Mouse (Mus musculus) liver, embryonic 15.5 days (tissue): ENCODE measurements at regions not wholly inside any gene's neighbourhood (a gene's known extent, or its start where the extent isn't known, plus 50 kb on each side); places are given as distances from the start of the nearest gene placed in this dataset.

Experiments used
- ATAC-seq: fragments of 200-750 bp; cut with Nextera tagmentation; 2 replicates; pipeline ENCODE4 v1.8.0; 2017; ENCODE audit warnings: moderate number of reproducible peaks, mild to moderate bottlenecking, moderate library complexity; ENCODE audit not compliant: insufficient read depth
- H3K27ac ChIP-seq: fragments of 300-500 bp; sonication (generic); replicated peaks from 2 replicates; pipeline ENCODE4 v1.5.1; 2015; ENCODE audit warnings: mild to moderate bottlenecking, inconsistent platforms
- H3K27me3 ChIP-seq: fragments of 300-500 bp; sonication (generic); 2 replicates; pipeline ENCODE4 v1.6.1; 2015; ENCODE audit warnings: mild to moderate bottlenecking, inconsistent platforms
- H3K36me3 ChIP-seq: fragments of 300-500 bp; sonication (generic); replicated peaks from 2 replicates; pipeline ENCODE4 v1.6.1; 2015; ENCODE audit warnings: moderate library complexity, mild to moderate bottlenecking, inconsistent platforms
- H3K4me1 ChIP-seq: fragments of 300-500 bp; sonication (generic); replicated peaks from 2 replicates; pipeline ENCODE4 v1.6.1; 2015; ENCODE audit warnings: inconsistent platforms
- H3K4me2 ChIP-seq: fragments of 300-500 bp; sonication (generic); 2 replicates; pipeline ENCODE4 v1.6.1; 2015; ENCODE audit warnings: moderate library complexity, mild to moderate bottlenecking, inconsistent platforms
- H3K4me3 ChIP-seq: fragments of 300-500 bp; sonication (generic); replicated peaks from 2 replicates; pipeline ENCODE4 v1.5.1; 2015; ENCODE audit warnings: mild to moderate bottlenecking, inconsistent platforms
- H3K9ac ChIP-seq: fragments of 300-500 bp; sonication (generic); 2 replicates; pipeline ENCODE4 v1.6.1; 2015; ENCODE audit warnings: moderate library complexity, mild to moderate bottlenecking, inconsistent platforms
- H3K9me3 ChIP-seq: fragments of 300-500 bp; sonication (generic); replicated peaks from 2 replicates; pipeline ENCODE4 v1.6.1; 2016; ENCODE audit warnings: inconsistent platforms
- WGBS: fragments of 180-500 bp; shearing (Covaris S2); methylation state at CpG from one replicate; pipeline ENCODE4 v1.1.7; 2015; ENCODE audit warnings: mixed read lengths; ENCODE audit not compliant: insufficient replicate concordance; 5-methylcytosine and 5-hydroxymethylcytosine counted together

- WGBS = 54% methylated on average over 3 of the region's 3 CpGs
These were observed 118.6 kb downstream of the Irx2 start for GRCm38 (mm10) chr13:72747187-72747586.

GRCm38 (mm10) chr13:72755036-72755435, 126.4 kb downstream of the Irx2 start:
- Histone ChIP-seq H3K4me2 (no peak overlapping the region), H3K36me3 (no peaks in the 10 kb centered on the region), H3K9me3 (no peaks in the 10 kb centered on the region), H3K4me1 (no peaks in the 10 kb centered on the region), H3K27ac (no peak overlapping the region), H3K9ac (no peak overlapping the region), H3K4me3 (no peak overlapping the region), H3K27me3 (no peaks in the 10 kb centered on the region)
- 66% methylated on average over 4 of the region's 4 CpGs for WGBS
- ATAC-seq = no peak

More at GRCm38 (mm10) chr13:72747187-72747586, 118.6 kb downstream of the Irx2 start:
- H3K36me3 ChIP-seq = no peaks in the 10 kb centered on the region
- H3K27me3 ChIP-seq = no peaks in the 10 kb centered on the region
- H3K4me2 ChIP-seq = no peak overlapping the region
- ATAC-seq = no peak
- no peak overlapping the region for H3K27ac ChIP-seq
- H3K9ac ChIP-seq = no peak overlapping the region
- H3K4me1 ChIP-seq = no peaks in the 10 kb centered on the region
- H3K4me3 ChIP-seq = no peak overlapping the region
- H3K9me3 ChIP-seq = no peaks in the 10 kb centered on the region

GRCm38 (mm10) chr13:72762481-72762880, 133.9 kb downstream of the Irx2 start:
- H3K4me2 ChIP-seq = no peak overlapping the region
- ATAC-seq = no peak
- no peak overlapping the region for H3K4me3 ChIP-seq
- no peaks in the 10 kb centered on the region for H3K9me3 ChIP-seq
- no peaks in the 10 kb centered on the region for H3K27me3 ChIP-seq
- no peaks in the 10 kb centered on the region for H3K36me3 ChIP-seq
- 65% methylated on average over 5 of the region's 5 CpGs for WGBS
- H3K9ac ChIP-seq = no peak overlapping the region
- no peaks in the 10 kb centered on the region for H3K4me1 ChIP-seq
- H3K27ac ChIP-seq = no peak overlapping the region

GRCm38 (mm10) chr13:72763337-72763736, 134.7 kb downstream of the Irx2 start:
- H3K9ac ChIP-seq = no peak overlapping the region
- H3K4me1 ChIP-seq = no peaks in the 10 kb centered on the region
- no peak overlapping the region for H3K4me3 ChIP-seq
- H3K9me3 ChIP-seq = no peaks in the 10 kb centered on the region
- WGBS = 46% methylated on average over 4 of the region's 4 CpGs
- no peaks in the 10 kb centered on the region for H3K27me3 ChIP-seq
- no peak overlapping the region for H3K27ac ChIP-seq
- H3K4me2 ChIP-seq = no peak overlapping the region
- ATAC-seq = no peak
- no peaks in the 10 kb centered on the region for H3K36me3 ChIP-seq

GRCm38 (mm10) chr13:72767306-72767705, 138.7 kb downstream of the Irx2 start:
- no peaks in the 10 kb centered on the region for H3K36me3 ChIP-seq
- H3K27ac ChIP-seq = no peak overlapping the region
- no peak overlapping the region for H3K4me2 ChIP-seq
- no peaks in the 10 kb centered on the region for H3K27me3 ChIP-seq
- no peak overlapping the region for H3K9ac ChIP-seq
- no peaks in the 10 kb centered on the region for H3K9me3 ChIP-seq
- H3K4me1 ChIP-seq = no peaks in the 10 kb centered on the region
- no peak for ATAC-seq
- H3K4me3 ChIP-seq = no peak overlapping the region
- WGBS = 47% methylated on average over 5 of the region's 5 CpGs

- no peak for ATAC-seq
- Histone ChIP-seq H3K27me3 (no peaks in the 10 kb centered on the region), H3K9me3 (no peaks in the 10 kb centered on the region), H3K4me1 (no peaks in the 10 kb centered on the region), H3K4me3 (no peak overlapping the region), H3K4me2 (no peak overlapping the region), H3K36me3 (no peaks in the 10 kb centered on the region), H3K27ac (no peak overlapping the region), H3K9ac (no peak overlapping the region)
- WGBS = 51% methylated on average over 12 of the region's 12 CpGs
These were observed 140.5 kb downstream of the Irx2 start for GRCm38 (mm10) chr13:72769007-72769595.

- 34% methylated on average over 7 of the region's 7 CpGs for WGBS
- ATAC-seq = no peak
- Histone ChIP-seq H3K4me3 (no peak overlapping the region), H3K27me3 (no peaks in the 10 kb centered on the region), H3K4me1 (no peaks in the 10 kb centered on the region), H3K4me2 (no peak overlapping the region), H3K36me3 (no peaks in the 10 kb centered on the region), H3K9me3 (no peaks in the 10 kb centered on the region), H3K9ac (no peak overlapping the region), H3K27ac (no peak overlapping the region)
These were observed 154.6 kb downstream of the Irx2 start for GRCm38 (mm10) chr13:72783026-72783726.

GRCm38 (mm10) chr13:72783727-72784070, 155.1 kb downstream of the Irx2 start:
- Histone ChIP-seq H3K4me1 (no peaks in the 10 kb centered on the region), H3K4me3 (no peak overlapping the region), H3K9me3 (no peaks in the 10 kb centered on the region), H3K4me2 (no peak overlapping the region), H3K27me3 (no peaks in the 10 kb centered on the region), H3K27ac (no peak overlapping the region), H3K9ac (no peak overlapping the region), H3K36me3 (no peaks in the 10 kb centered on the region)
- no peak for ATAC-seq
- WGBS = 44% methylated on average over 6 of the region's 6 CpGs

GRCm38 (mm10) chr13:72792695-72793094, 164.1 kb downstream of the Irx2 start:
- ATAC-seq = no peak

GRCm38 (mm10) chr13:72800021-72800420, 171.4 kb downstream of the Irx2 start:
- ATAC-seq = no peak

More at GRCm38 (mm10) chr13:72792695-72793094, 164.1 kb downstream of the Irx2 start:
- H3K27me3 ChIP-seq = no peaks in the 10 kb centered on the region
- no peaks in the 10 kb centered on the region for H3K4me1 ChIP-seq
- H3K4me2 ChIP-seq = no peak overlapping the region
- no peak overlapping the region for H3K9ac ChIP-seq
- WGBS = 27% methylated on average over 3 of the region's 3 CpGs
- no peaks in the 10 kb centered on the region for H3K9me3 ChIP-seq
- H3K36me3 ChIP-seq = no peaks in the 10 kb centered on the region
- no peak overlapping the region for H3K4me3 ChIP-seq
- no peak overlapping the region for H3K27ac ChIP-seq

GRCm38 (mm10) chr13:72800546-72800945, 171.9 kb downstream of the Irx2 start:
- ATAC-seq = no peak
- H3K9me3 ChIP-seq = no peaks in the 10 kb centered on the region
- H3K27ac ChIP-seq = no peak overlapping the region
- no peak overlapping the region for H3K4me3 ChIP-seq
- no peak overlapping the region for H3K9ac ChIP-seq
- no peaks in the 10 kb centered on the region for H3K4me1 ChIP-seq
- no peak overlapping the region for H3K4me2 ChIP-seq
- H3K27me3 ChIP-seq = no peaks in the 10 kb centered on the region
- 51% methylated on average over 3 of the region's 3 CpGs for WGBS
- no peaks in the 10 kb centered on the region for H3K36me3 ChIP-seq

More at GRCm38 (mm10) chr13:72800021-72800420, 171.4 kb downstream of the Irx2 start:
- no peaks in the 10 kb centered on the region for H3K4me1 ChIP-seq
- 34% methylated on average over 8 of the region's 8 CpGs for WGBS
- no peaks in the 10 kb centered on the region for H3K36me3 ChIP-seq
- H3K4me3 ChIP-seq = no peak overlapping the region
- H3K27me3 ChIP-seq = no peaks in the 10 kb centered on the region
- H3K9me3 ChIP-seq = no peaks in the 10 kb centered on the region
- no peak overlapping the region for H3K9ac ChIP-seq
- H3K27ac ChIP-seq = no peak overlapping the region
- H3K4me2 ChIP-seq = no peak overlapping the region

- Histone ChIP-seq H3K9me3 (no peaks in the 10 kb centered on the region), H3K4me1 (no peaks in the 10 kb centered on the region), H3K9ac (no peak overlapping the region), H3K27me3 (no peaks in the 10 kb centered on the region), H3K27ac (no peak overlapping the region), H3K36me3 (no peaks in the 10 kb centered on the region), H3K4me3 (no peak overlapping the region), H3K4me2 (no peak overlapping the region)
- no peak for ATAC-seq
- 42% methylated on average over 11 of the region's 11 CpGs for WGBS
These were observed 174.8 kb downstream of the Irx2 start for GRCm38 (mm10) chr13:72803374-72803773.
